Mouse (Mus musculus) frontal cortex, adult 2 months (tissue): ENCODE data around the gene Wwc2. TPM values are rescaled to one million over a fixed set of nuclear protein-coding genes. Genes with fewer than 3 reads are reported as not detected.

ENCODE experiments used
- DNase-seq, 2 experiments: peaks; one replicate each; pipeline ENCODE4 v3.0.0; 2022; ENCODE audit warnings: low spot score in 1 of 2; ENCODE audit errors: extremely low spot score in 1 of 2
- polyA plus RNA-seq: library from polyadenylated mRNA; depleted of rRNA; stranded (reverse); fragments of >200 nt; gene quantifications from 2 replicates; pipeline ENCODE4 v1.2.3, GENCODE M21; 2012

The Wwc2 gene
- polyA plus RNA-seq, 1 experiment, result 9.5 TPM

GRCm38 (mm10) chr8:47914161-47914560 lies 76.6 kb downstream of the Wwc2 start:
- no peak for DNase-seq

GRCm38 (mm10) chr8:47913621-47914020 lies 77.1 kb downstream of the Wwc2 start:
- no peak for DNase-seq

GRCm38 (mm10) chr8:47909681-47910080 lies 81.0 kb downstream of the Wwc2 start:
- no peak for DNase-seq

- no peak for DNase-seq
Measured at GRCm38 (mm10) chr8:47907056-47907455, 83.7 kb downstream of the Wwc2 start.

- DNase-seq, result no peak
Measured at GRCm38 (mm10) chr8:47906142-47906541, 84.6 kb downstream of the Wwc2 start.

GRCm38 (mm10) chr8:47905256-47905655 lies 85.5 kb downstream of the Wwc2 start:
- no peak for DNase-seq

- no peak for DNase-seq
Measured at GRCm38 (mm10) chr8:47904004-47904403, 86.7 kb downstream of the Wwc2 start.

- no peak for DNase-seq
Measured at GRCm38 (mm10) chr8:47902704-47903103, 88.0 kb downstream of the Wwc2 start.

- no peak for DNase-seq
Measured at GRCm38 (mm10) chr8:47900361-47900760, 90.4 kb downstream of the Wwc2 start.

GRCm38 (mm10) chr8:47899891-47900290 lies 90.8 kb downstream of the Wwc2 start:
- DNase-seq, result no peak

GRCm38 (mm10) chr8:47892419-47892818 lies 98.3 kb downstream of the Wwc2 start:
- no peak for DNase-seq

GRCm38 (mm10) chr8:47891641-47892040 lies 99.1 kb downstream of the Wwc2 start:
- no peak for DNase-seq

GRCm38 (mm10) chr8:47890814-47891210 lies 99.9 kb downstream of the Wwc2 start:
- no peak for DNase-seq

GRCm38 (mm10) chr8:47889936-47890813 lies 100.5 kb downstream of the Wwc2 start:
- DNase-seq, result peak in 1 of 2 experiments; percentile 13

- DNase-seq, result no peak
Measured at GRCm38 (mm10) chr8:47888841-47889570, 101.7 kb downstream of the Wwc2 start.

GRCm38 (mm10) chr8:47884306-47884705 lies 106.4 kb downstream of the Wwc2 start:
- no peak for DNase-seq

GRCm38 (mm10) chr8:47883739-47884138 lies 107.0 kb downstream of the Wwc2 start:
- DNase-seq, result no peak

- no peak for DNase-seq
Measured at GRCm38 (mm10) chr8:47878516-47878915, 112.2 kb downstream of the Wwc2 start.

GRCm38 (mm10) chr8:47875865-47876264 lies 114.9 kb downstream of the Wwc2 start:
- DNase-seq, result no peak

- DNase-seq, result no peak
Measured at GRCm38 (mm10) chr8:47874497-47875178, 116.1 kb downstream of the Wwc2 start.
